Mouse (Mus musculus): ENCODE results near the gene Snx29. TPM values are rescaled to one million over a fixed set of nuclear protein-coding genes. Genes with fewer than 3 reads are reported as not detected.

Snx29 gene
- polyA plus RNA-seq, 1 experiment from 2014 or later: 15.3 TPM

DNA sequence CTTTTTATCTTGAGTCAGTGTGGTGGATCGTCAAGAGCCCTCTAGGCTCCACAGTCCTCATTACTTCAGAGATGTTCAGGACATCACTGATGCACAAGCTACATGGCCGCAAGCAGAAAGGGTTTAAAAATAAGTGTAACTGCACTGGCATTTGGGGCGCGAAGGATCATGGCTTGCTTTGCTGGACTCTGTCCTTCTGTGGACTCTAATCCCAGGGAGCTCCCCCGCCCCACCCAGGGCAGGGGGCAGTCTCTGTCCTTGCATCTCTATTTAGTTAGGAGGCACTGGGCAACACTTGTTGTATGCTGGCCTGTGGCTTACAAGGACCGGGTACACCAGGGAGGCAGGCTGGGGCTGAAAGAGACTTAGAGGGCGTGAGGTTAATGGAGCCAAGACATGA is 419.6 kb downstream of the Snx29 start:
- Histone ChIP-seq H3K4me3 (ENCODE audit: low read length) (no peak overlapping the region), H3K4me1 (ENCODE audit: control insufficient read depth, insufficient read depth, low read depth, low read length) (no peaks in the 10 kb centered on the region), H3K36me3 (ENCODE audit: control insufficient read depth, insufficient read depth, low read length) (no peaks in the 10 kb centered on the region), H3K27ac (ENCODE audit: low read depth, low read length) (no peak overlapping the region), H3K9me3 (ENCODE audit: control insufficient read depth, low read length) (no peaks in the 10 kb centered on the region), H3K4me2 (ENCODE audit: low read length) (no peak overlapping the region), H3K27me3 (replicated peaks; ENCODE audit: control insufficient read depth, insufficient read depth, low read length) (no peaks in the 10 kb centered on the region), H3K9ac (ENCODE audit: low read depth, low read length) (no peak overlapping the region)
- no peak for ATAC-seq
- 86% methylated on average over 7 of the region's 7 CpGs for WGBS

DNA sequence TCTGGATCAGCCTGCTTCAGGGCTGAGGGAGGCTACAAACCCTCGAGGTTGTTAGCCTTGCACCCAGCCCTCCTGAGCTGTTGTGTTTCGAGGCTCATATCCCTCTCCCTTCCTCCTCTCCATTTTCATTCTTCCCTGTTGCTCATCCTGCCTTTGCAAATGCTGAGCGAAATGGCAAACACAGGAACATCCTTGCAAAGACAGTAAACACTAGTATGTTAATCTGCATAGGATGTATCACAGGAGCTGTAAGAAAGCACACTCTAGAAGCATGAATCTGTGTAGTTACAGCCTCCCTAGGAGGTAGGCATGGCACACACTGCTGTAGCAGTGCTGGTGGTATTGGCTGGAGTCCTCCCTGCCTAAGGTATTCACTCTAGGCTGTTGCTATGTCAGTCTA is 420.3 kb downstream of the Snx29 start:
- Histone ChIP-seq H3K9me3 (ENCODE audit: control insufficient read depth, low read length) (no peaks in the 10 kb centered on the region), H3K36me3 (ENCODE audit: control insufficient read depth, insufficient read depth, low read length) (no peaks in the 10 kb centered on the region), H3K4me1 (ENCODE audit: control insufficient read depth, insufficient read depth, low read depth, low read length) (no peaks in the 10 kb centered on the region), H3K27ac (ENCODE audit: low read depth, low read length) (no peak overlapping the region), H3K4me3 (ENCODE audit: low read length) (no peak overlapping the region), H3K4me2 (ENCODE audit: low read length) (no peak overlapping the region), H3K9ac (ENCODE audit: low read depth, low read length) (no peak overlapping the region), H3K27me3 (replicated peaks; ENCODE audit: control insufficient read depth, insufficient read depth, low read length) (no peaks in the 10 kb centered on the region)
- whole genome bisulfite sequencing: 68% methylated on average over 3 of the region's 3 CpGs
- ATAC-seq: no peak

DNA sequence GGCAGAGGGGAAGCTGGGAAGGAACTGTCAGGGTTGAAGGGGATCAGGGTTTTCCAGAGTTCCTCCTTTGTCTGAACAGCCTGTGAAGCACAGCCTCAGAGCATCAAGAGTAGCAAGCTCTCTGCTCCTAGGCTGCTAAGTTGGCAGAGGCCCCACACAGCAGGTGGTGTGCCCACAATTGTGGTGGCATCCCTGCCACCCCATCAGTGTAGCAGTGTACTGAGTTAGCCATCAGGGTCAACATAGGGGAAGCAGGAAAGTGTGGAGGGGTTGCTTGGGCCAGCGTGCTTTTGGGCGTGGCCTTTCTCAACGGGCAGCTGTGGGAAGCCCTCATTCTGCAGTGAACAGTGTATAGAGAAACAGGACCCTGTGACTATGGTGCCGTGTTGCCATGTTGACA is 421.0 kb downstream of the Snx29 start:
- no peak overlapping the region for H3K4me2 ChIP-seq (ENCODE audit: low read length)
- ATAC-seq: no peak
- no peak overlapping the region for H3K4me3 ChIP-seq (ENCODE audit: low read length)
- H3K4me1 ChIP-seq (ENCODE audit: control insufficient read depth, insufficient read depth, low read depth, low read length): no peaks in the 10 kb centered on the region
- no peaks in the 10 kb centered on the region for H3K9me3 ChIP-seq (ENCODE audit: control insufficient read depth, low read length)
- no peaks in the 10 kb centered on the region for H3K27me3 ChIP-seq (replicated peaks; ENCODE audit: control insufficient read depth, insufficient read depth, low read length)
- 82% methylated on average over 4 of the region's 4 CpGs for WGBS
- H3K9ac ChIP-seq (ENCODE audit: low read depth, low read length): no peak overlapping the region
- no peaks in the 10 kb centered on the region for H3K36me3 ChIP-seq (ENCODE audit: control insufficient read depth, insufficient read depth, low read length)
- no peak overlapping the region for H3K27ac ChIP-seq (ENCODE audit: low read depth, low read length)

DNA sequence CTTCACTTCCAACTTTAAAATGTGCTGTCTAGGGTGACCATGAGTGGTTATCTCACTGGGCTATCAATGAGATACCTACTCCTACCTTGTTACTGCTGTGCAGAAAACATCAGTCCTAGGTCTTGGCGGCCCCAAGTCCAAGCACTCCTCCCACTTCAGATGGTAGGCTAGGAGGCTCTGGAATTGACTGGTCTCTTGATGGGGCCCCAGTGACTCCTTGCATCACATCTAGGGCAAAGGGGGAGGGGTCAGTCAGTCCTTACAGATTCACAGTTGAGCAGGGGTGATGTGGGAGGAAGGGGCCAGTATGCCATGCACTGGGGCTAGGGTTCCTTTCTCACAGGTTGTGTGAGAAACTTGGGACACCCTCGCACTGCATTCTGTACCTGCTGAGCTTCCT is 423.3 kb downstream of the Snx29 start:
- no peaks in the 10 kb centered on the region for H3K9me3 ChIP-seq (ENCODE audit: control insufficient read depth, low read length)
- no peak overlapping the region for H3K4me2 ChIP-seq (ENCODE audit: low read length)
- H3K27ac ChIP-seq (ENCODE audit: low read depth, low read length): no peak overlapping the region
- H3K27me3 ChIP-seq (replicated peaks; ENCODE audit: control insufficient read depth, insufficient read depth, low read length): no peaks in the 10 kb centered on the region
- no peak overlapping the region for H3K9ac ChIP-seq (ENCODE audit: low read depth, low read length)
- H3K4me1 ChIP-seq (ENCODE audit: control insufficient read depth, insufficient read depth, low read depth, low read length): no peaks in the 10 kb centered on the region
- no peaks in the 10 kb centered on the region for H3K36me3 ChIP-seq (ENCODE audit: control insufficient read depth, insufficient read depth, low read length)
- no peak overlapping the region for H3K4me3 ChIP-seq (ENCODE audit: low read length)
- ATAC-seq: no peak
- whole genome bisulfite sequencing: 97% methylated on average over 2 of the region's 2 CpGs

DNA sequence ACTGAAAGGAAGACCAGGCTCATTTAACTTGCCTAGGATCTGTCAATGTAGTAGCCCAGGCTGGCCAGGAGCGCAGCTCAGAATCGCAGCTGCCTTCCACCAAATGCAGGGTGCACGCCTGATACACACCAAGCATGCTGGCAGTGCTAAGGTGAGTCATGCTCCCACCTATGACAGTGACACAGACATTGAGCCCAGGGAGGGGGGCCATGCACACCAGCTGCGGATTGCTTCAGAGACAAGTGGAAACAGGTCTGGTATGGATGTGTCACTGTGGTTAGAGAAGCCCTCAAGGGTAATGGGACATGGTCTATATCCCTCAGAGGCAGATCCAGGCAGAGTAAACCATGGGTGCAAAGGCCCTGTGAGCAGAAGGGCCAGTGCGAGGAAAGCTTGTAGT is 425.2 kb downstream of the Snx29 start:
- H3K4me2 ChIP-seq (ENCODE audit: low read length): no peak overlapping the region
- WGBS: 97% methylated on average over 5 of the region's 5 CpGs
- H3K4me1 ChIP-seq (ENCODE audit: control insufficient read depth, insufficient read depth, low read depth, low read length): no peaks in the 10 kb centered on the region
- H3K9ac ChIP-seq (ENCODE audit: low read depth, low read length): no peak overlapping the region
- H3K27me3 ChIP-seq (replicated peaks; ENCODE audit: control insufficient read depth, insufficient read depth, low read length): no peaks in the 10 kb centered on the region
- ATAC-seq: no peak
- H3K9me3 ChIP-seq (ENCODE audit: control insufficient read depth, low read length): no peaks in the 10 kb centered on the region
- H3K27ac ChIP-seq (ENCODE audit: low read depth, low read length): no peak overlapping the region
- H3K4me3 ChIP-seq (ENCODE audit: low read length): no peak overlapping the region
- no peaks in the 10 kb centered on the region for H3K36me3 ChIP-seq (ENCODE audit: control insufficient read depth, insufficient read depth, low read length)

DNA sequence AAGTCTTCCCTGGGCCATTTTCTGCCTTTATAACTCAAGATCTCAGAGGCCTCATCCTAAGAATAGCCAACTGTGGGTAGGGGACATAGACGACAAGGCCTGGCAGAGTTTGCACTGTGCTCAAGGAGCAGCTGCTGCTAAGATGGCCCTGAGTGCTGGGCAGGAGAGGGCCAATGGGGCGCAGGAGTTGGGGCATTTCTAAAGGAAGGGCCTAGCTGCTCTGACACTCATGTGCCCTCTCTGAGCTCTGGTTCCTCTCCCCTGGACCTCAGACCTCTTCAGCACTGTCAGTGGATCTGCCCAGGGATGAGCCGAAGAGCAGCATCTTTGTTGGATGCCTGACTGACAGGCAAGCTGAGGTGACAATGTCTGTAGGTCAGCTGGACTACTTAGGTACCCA is 426.4 kb downstream of the Snx29 start:
- H3K9me3 ChIP-seq (ENCODE audit: control insufficient read depth, low read length): no peaks in the 10 kb centered on the region
- H3K4me2 ChIP-seq (ENCODE audit: low read length): no peak overlapping the region
- no peaks in the 10 kb centered on the region for H3K36me3 ChIP-seq (ENCODE audit: control insufficient read depth, insufficient read depth, low read length)
- no peak overlapping the region for H3K9ac ChIP-seq (ENCODE audit: low read depth, low read length)
- no peak overlapping the region for H3K27ac ChIP-seq (ENCODE audit: low read depth, low read length)
- no peaks in the 10 kb centered on the region for H3K27me3 ChIP-seq (replicated peaks; ENCODE audit: control insufficient read depth, insufficient read depth, low read length)
- 87% methylated on average over 3 of the region's 3 CpGs for WGBS
- no peak overlapping the region for H3K4me3 ChIP-seq (ENCODE audit: low read length)
- H3K4me1 ChIP-seq (ENCODE audit: control insufficient read depth, insufficient read depth, low read depth, low read length): no peaks in the 10 kb centered on the region
- no peak for ATAC-seq

DNA sequence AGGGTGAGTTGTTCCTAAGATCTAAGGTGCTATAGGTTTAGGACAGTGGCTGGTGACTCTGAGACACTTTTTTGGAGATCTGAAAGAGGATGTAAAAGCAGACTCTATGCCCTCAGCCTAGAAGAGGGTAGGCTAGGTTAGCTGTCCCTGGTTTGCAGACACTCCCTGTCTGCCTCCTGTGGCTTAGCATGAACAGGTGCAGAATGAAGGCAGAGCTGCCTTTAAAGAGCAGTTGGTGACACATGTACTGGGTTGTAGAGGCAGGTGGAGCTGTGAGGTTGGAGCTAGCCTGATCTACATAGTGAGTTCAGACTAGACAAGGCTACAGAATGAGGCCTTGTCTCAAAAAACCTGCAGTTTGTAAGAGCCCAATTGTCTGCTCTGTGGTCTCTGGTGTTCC is 427.9 kb downstream of the Snx29 start:
- H3K9me3 ChIP-seq (ENCODE audit: control insufficient read depth, low read length): no peaks in the 10 kb centered on the region
- no peak overlapping the region for H3K4me2 ChIP-seq (ENCODE audit: low read length)
- no peak overlapping the region for H3K27ac ChIP-seq (ENCODE audit: low read depth, low read length)
- no peaks in the 10 kb centered on the region for H3K4me1 ChIP-seq (ENCODE audit: control insufficient read depth, insufficient read depth, low read depth, low read length)
- no peaks in the 10 kb centered on the region for H3K27me3 ChIP-seq (replicated peaks; ENCODE audit: control insufficient read depth, insufficient read depth, low read length)
- no peak overlapping the region for H3K9ac ChIP-seq (ENCODE audit: low read depth, low read length)
- no peak overlapping the region for H3K4me3 ChIP-seq (ENCODE audit: low read length)
- no peaks in the 10 kb centered on the region for H3K36me3 ChIP-seq (ENCODE audit: control insufficient read depth, insufficient read depth, low read length)
- no peak for ATAC-seq

DNA sequence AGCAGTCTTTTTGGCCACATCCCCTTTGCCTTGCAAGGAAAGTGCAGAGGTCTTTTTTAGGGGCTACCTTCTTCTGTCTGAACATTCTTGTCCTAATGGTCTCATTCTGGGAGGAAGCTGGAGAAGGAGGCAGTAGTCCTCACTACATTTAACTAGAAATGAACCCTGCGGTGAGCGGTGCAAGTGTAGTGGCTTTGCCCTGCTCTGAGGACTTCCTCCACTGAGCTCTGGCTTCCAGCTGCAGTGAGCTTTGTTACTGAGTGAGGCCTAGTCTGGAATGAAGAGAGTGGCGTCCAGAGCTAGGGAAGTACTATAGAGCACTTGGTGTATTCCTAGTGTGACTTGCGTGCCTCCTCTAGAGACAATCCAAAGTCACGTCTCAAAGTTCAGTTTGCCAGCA is 429.8 kb downstream of the Snx29 start:
- Histone ChIP-seq H3K9ac (ENCODE audit: low read depth, low read length) (no peak overlapping the region), H3K9me3 (ENCODE audit: control insufficient read depth, low read length) (no peaks in the 10 kb centered on the region), H3K36me3 (ENCODE audit: control insufficient read depth, insufficient read depth, low read length) (no peaks in the 10 kb centered on the region), H3K4me2 (ENCODE audit: low read length) (no peak overlapping the region), H3K27ac (ENCODE audit: low read depth, low read length) (no peak overlapping the region), H3K4me1 (ENCODE audit: control insufficient read depth, insufficient read depth, low read depth, low read length) (no peaks in the 10 kb centered on the region), H3K27me3 (replicated peaks; ENCODE audit: control insufficient read depth, insufficient read depth, low read length) (no peaks in the 10 kb centered on the region), H3K4me3 (ENCODE audit: low read length) (no peak overlapping the region)
- 87% methylated on average over 5 of the region's 5 CpGs for WGBS
- no peak for ATAC-seq

DNA sequence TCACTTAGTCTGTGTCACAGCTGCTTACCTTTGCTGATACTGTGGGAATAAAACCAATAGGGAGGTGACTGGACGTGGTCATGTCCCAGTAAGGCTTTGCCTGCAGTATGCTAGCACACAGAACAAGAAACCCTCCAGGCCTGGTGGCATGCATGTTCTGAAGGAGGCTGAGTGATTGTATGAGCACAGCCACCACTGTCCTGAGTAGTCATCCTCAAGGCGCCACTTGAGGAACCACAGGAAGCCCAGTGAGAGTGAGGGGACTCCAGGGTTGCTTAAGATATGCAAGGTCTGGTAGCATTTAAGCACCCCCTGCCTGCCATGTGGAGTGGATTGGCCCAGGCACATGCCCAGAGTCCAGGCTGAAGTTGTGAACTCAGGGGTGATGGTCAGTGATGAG is 430.8 kb downstream of the Snx29 start:
- H3K4me2 ChIP-seq (ENCODE audit: low read length): no peak overlapping the region
- 83% methylated on average over 2 of the region's 2 CpGs for WGBS
- no peaks in the 10 kb centered on the region for H3K4me1 ChIP-seq (ENCODE audit: control insufficient read depth, insufficient read depth, low read depth, low read length)

DNA sequence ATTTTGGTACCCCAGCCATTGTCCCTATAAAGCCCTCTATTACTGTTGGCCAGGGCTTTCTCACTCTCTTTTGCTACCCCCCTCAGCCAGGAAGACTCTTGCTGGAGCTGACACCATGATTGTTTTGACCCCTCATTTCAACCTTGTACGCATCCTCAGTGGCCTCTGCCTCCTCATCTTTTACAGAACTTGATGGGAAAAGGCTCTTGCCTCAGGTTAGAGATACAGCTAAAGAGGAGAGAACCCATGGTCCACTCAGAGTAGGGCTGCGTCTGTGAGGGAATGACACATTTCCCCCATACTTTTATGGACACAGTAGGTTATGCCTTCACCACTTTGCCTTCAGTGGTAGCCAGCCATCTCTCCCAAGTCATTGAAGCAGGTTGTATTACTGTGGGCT is 431.4 kb downstream of the Snx29 start:
- H3K9me3 ChIP-seq (ENCODE audit: control insufficient read depth, low read length): no peaks in the 10 kb centered on the region
- H3K27ac ChIP-seq (ENCODE audit: low read depth, low read length): no peak overlapping the region
- no peak overlapping the region for H3K4me3 ChIP-seq (ENCODE audit: low read length)
- no peaks in the 10 kb centered on the region for H3K4me1 ChIP-seq (ENCODE audit: control insufficient read depth, insufficient read depth, low read depth, low read length)
- ATAC-seq: no peak
- H3K9ac ChIP-seq (ENCODE audit: low read depth, low read length): no peak overlapping the region
- no peak overlapping the region for H3K4me2 ChIP-seq (ENCODE audit: low read length)
- H3K36me3 ChIP-seq (ENCODE audit: control insufficient read depth, insufficient read depth, low read length): no peaks in the 10 kb centered on the region
- H3K27me3 ChIP-seq (replicated peaks; ENCODE audit: control insufficient read depth, insufficient read depth, low read length): no peaks in the 10 kb centered on the region
- WGBS: 96% methylated on average over 2 of the region's 2 CpGs

More for the DNA sequence above, 430.8 kb downstream of the Snx29 start:
- Histone ChIP-seq H3K27me3 (replicated peaks; ENCODE audit: control insufficient read depth, insufficient read depth, low read length) (no peaks in the 10 kb centered on the region), H3K36me3 (ENCODE audit: control insufficient read depth, insufficient read depth, low read length) (no peaks in the 10 kb centered on the region), H3K27ac (ENCODE audit: low read depth, low read length) (no peak overlapping the region), H3K4me3 (ENCODE audit: low read length) (no peak overlapping the region), H3K9ac (ENCODE audit: low read depth, low read length) (no peak overlapping the region), H3K9me3 (ENCODE audit: control insufficient read depth, low read length) (no peaks in the 10 kb centered on the region)
- no peak for ATAC-seq

Data from hindbrain, embryonic 16.5 days (tissue).